Mouse (Mus musculus): ENCODE results near the gene Col27a1. TPM values are rescaled to one million over a fixed set of nuclear protein-coding genes. Genes with fewer than 3 reads are reported as not detected.

The Col27a1 gene
- total RNA-seq (2023), result 0.83 TPM

GRCm38 (mm10) chr4:63213907-63214621, at the start of gene Col27a1:
TSS of gene Col27a1 (plus strand) at chr4:63214004.

GRCm38 (mm10) chr4:63171969-63172685, 41.7 kb upstream of the Col27a1 start, which contains the start of gene Kif12:
TSS of gene Kif12 (minus strand) at chr4:63172131.

GRCm38 (mm10) chr4:63344295-63344694, 130.5 kb downstream of the Col27a1 start, which contains the start of gene Orm1:
TSS of gene Orm1 (plus strand) at chr4:63344560.

GRCm38 (mm10) chr4:63355877-63356665, 142.3 kb downstream of the Col27a1 start, which contains the start of gene Orm3:
TSS of gene Orm3 (plus strand) at chr4:63356162.

GRCm38 (mm10) chr4:63362150-63362549, 148.3 kb downstream of the Col27a1 start, which contains the start of gene Orm2:
TSS of gene Orm2 (plus strand) at chr4:63362449.

Other genes with a start within 250 kb of the Col27a1 start
- 0.41 TPM for gene Zfp618, start 248.4 kb upstream of the Col27a1 start, total RNA-seq (2023)
- not detected for gene Ambp, start 59.2 kb upstream of the Col27a1 start, total RNA-seq (2023)
- gene Kif12, start 41.9 kb upstream of the Col27a1 start, total RNA-seq (2023), result not detected
- not detected for gene Orm1, start 130.6 kb downstream of the Col27a1 start, total RNA-seq (2023)
- gene Orm3, start 142.2 kb downstream of the Col27a1 start, total RNA-seq (2023), result not detected
- not detected for gene Orm2, start 148.4 kb downstream of the Col27a1 start, total RNA-seq (2023)
- 342 TPM for gene Akna, start 189.3 kb downstream of the Col27a1 start, total RNA-seq (2023)

Data from CD4-positive naive resting alpha-beta T cell, adult 57 days (primary cell).